In the genomic region with DNA sequence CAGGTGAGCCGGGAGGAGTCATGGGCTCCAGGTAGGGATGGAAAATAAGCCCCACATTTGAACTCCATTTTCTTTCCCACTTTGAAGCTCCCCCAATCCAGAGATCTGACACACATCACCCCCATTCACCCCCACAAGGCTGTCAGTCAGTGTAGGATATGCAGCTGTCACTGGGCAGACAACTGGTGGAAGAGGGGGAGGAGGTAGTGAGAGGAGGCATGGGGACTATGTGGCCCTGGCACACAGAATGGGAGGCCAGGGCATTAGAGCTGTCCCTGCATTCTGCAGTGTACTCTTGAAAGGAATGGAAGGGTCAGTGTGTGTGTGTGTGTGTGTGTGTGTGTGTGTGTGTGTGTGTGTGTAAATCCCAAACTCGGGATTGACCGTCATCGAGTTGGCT, we compare ENCODE assay signal across 32 mouse cellular contexts. TPM values are rescaled to one million over a fixed set of nuclear protein-coding genes. Genes with fewer than 3 reads are reported as not detected.
A peak's percentile ranks its signal among the peaks of the same experiment; 100 is the strongest.
DNase-seq lines count a peak whose midpoint lies in the region; ATAC-seq and TF ChIP-seq lines count a peak whose summit lies in the region.
"Had no signal": no experiment of that assay in that cellular context is flagged by ENCODE, and none has a peak within 500 bp of the region (broad histone marks: within the 10 kb centered on the region; RNA-seq: fewer than 3 reads in every experiment).

No protein-coding gene starts in this region.

- H3K4me3 ChIP-seq in heart, embryonic 10.5 days: peak overlapping the region; percentile 45; the same call in 1 of the 2 replicates
- H3K4me3 ChIP-seq in hindbrain, postnatal 0 days (ENCODE audit: low read length): no peak overlapping the region
- H3K4me3 ChIP-seq: hindbrain, embryonic 15.5 days; liver, embryonic 12.5 days; megakaryocyte, embryonic 14.5 days; midbrain, embryonic 13.5 days; neural tube, embryonic 15.5 days had no signal

- WGBS in heart, embryonic 10.5 days: 76% methylated on average over 3 of the region's 4 CpGs
- 77% methylated on average over 4 of the region's 4 CpGs for WGBS in hindbrain, postnatal 0 days

- DNase-seq in heart, embryonic 10.5 days (ENCODE audit: low spot score): no peak
- DNase-seq in heart, adult 8-10 months (ENCODE audit: low spot score): no peak
- DNase-seq in gastrocnemius, adult 18-20 months (ENCODE audit: low spot score): peak; percentile 78
- DNase-seq in gastrocnemius, postnatal 14 days: peak; percentile 67
- peak; percentile 95 for DNase-seq in skeletal muscle tissue, adult 2 months (ENCODE audit: low read depth, low spot score)
- DNase-seq in adrenal gland, adult 8-10 months: no peak
- no peak for DNase-seq in hindbrain, postnatal 0 days (ENCODE audit: low spot score)
- DNase-seq: adrenal gland, postnatal 25 days; cerebellum, postnatal 14 days; heart, adult 18-20 months; kidney, adult 8-10 months; layer of hippocampus, postnatal 36 days; lung, adult 18-20 months; lung, postnatal 4 days; retina, postnatal 1 day; right cerebral cortex, postnatal 14 days; spleen, adult 18-20 months; thymus, adult 18-20 months; thymus, postnatal 25 days had no signal

- H3K4me2 ChIP-seq in hindbrain, postnatal 0 days (ENCODE audit: low read depth, low read length): no peak overlapping the region
- H3K4me2 ChIP-seq: hindbrain, embryonic 15.5 days; liver, embryonic 12.5 days; midbrain, embryonic 13.5 days; neural tube, embryonic 15.5 days had no signal

- peaks cover 43% of the 10 kb centered on the region for H3K4me1 ChIP-seq in heart, embryonic 10.5 days
- H3K4me1 ChIP-seq in hindbrain, postnatal 0 days (ENCODE audit: insufficient read depth, low read length): peaks cover 11% of the 10 kb centered on the region

- H3K9ac ChIP-seq in hindbrain, postnatal 0 days (replicated peaks; ENCODE audit: low read length): no peak overlapping the region
- H3K9ac ChIP-seq: heart, embryonic 13.5 days; hindbrain, embryonic 15.5 days; liver, embryonic 12.5 days; midbrain, embryonic 13.5 days; neural tube, embryonic 15.5 days had no signal

- H3K9me3 ChIP-seq in heart, embryonic 10.5 days: no peaks in the 10 kb centered on the region
- H3K9me3 ChIP-seq in hindbrain, postnatal 0 days (ENCODE audit: low read length): no peaks in the 10 kb centered on the region
- H3K9me3 ChIP-seq: heart, embryonic 13.5 days; hindbrain, embryonic 15.5 days; liver, embryonic 12.5 days; midbrain, embryonic 13.5 days; neural tube, embryonic 15.5 days had no signal

- H3K27me3 ChIP-seq in heart, embryonic 10.5 days (ENCODE audit: insufficient read depth, poor library complexity, severe bottlenecking): peaks cover 69% of the 10 kb centered on the region
- peaks cover 19% of the 10 kb centered on the region for H3K27me3 ChIP-seq in hindbrain, postnatal 0 days (ENCODE audit: insufficient read depth, low read length)

- peak overlapping the region; percentile 69 for H3K27ac ChIP-seq in heart, embryonic 10.5 days
- no peak overlapping the region for H3K27ac ChIP-seq in hindbrain, postnatal 0 days
- H3K27ac ChIP-seq: heart, embryonic 13.5 days; hindbrain, embryonic 15.5 days; kidney, postnatal 0 days; liver, embryonic 12.5 days; midbrain, embryonic 13.5 days; neural tube, embryonic 15.5 days; stomach, postnatal 0 days had no signal

- peaks cover 20% of the 10 kb centered on the region for H3K36me3 ChIP-seq in heart, embryonic 10.5 days
- H3K36me3 ChIP-seq in hindbrain, postnatal 0 days (ENCODE audit: insufficient read depth, low read length): no peaks in the 10 kb centered on the region

- TF ChIP-seq CTCF in hindbrain, postnatal 0 days (IDR thresholded peaks at IDR 0.05; ENCODE audit: low read depth): no peak

- intact Hi-C loops in gastrocnemius, postnatal 14 days (cut with DNase I; ENCODE audit: low total_unique reads): no loop called here

- no peak for ATAC-seq in hindbrain, postnatal 0 days
- ATAC-seq: CD4-positive, CD25-positive, alpha-beta regulatory T cell, adult 4 months; forebrain, embryonic 14.5 days; liver, embryonic 12.5 days; lung, postnatal 0 days; midbrain, embryonic 13.5 days had no signal

RNA-seq across cellular contexts. Expression of gene Acta1, which starts 0.7 kb away (rescaled TPM):
- 630 and 944 TPM in 2 replicates for polyA plus RNA-seq in heart, embryonic 10.5 days (2016; fragmentation: Nextera tagmentation; extraction: Ambion mirVana)
- total RNA-seq in heart, adult 8-10 months (2022): 100 to 1,000 TPM; 223 to 647 (median 436) TPM
- over 10,000 TPM; 42,846 to 52,629 TPM for total RNA-seq in gastrocnemius, adult 18-20 months (2021)
- total RNA-seq in gastrocnemius, postnatal 14 days (2021): over 10,000 TPM; 58,912 to 62,167 TPM
- 1 to 10 TPM in 2 of 4 experiments, under 1 TPM in 2; 0.17 to 4.4 (median 0.80) TPM for total RNA-seq in adrenal gland, adult 8-10 months (2022)
- 21.2 and 139 TPM in 2 replicates for total RNA-seq in hindbrain, postnatal 0 days (2014; rRNA removed)
- 13.9 and 15.1 TPM in 2 replicates for polyA plus RNA-seq in hindbrain, postnatal 0 days (2015; fragmentation: Nextera tagmentation; extraction: Ambion mirVana)
- total RNA-seq: adrenal gland, postnatal 25 days; hematopoietic stem cell, adult 5-6 weeks; monocyte, adult 5-6 weeks had no signal

RNA-seq across cellular contexts. Expression of gene Ccsap, which starts 35.2 kb away (rescaled TPM):
- polyA plus RNA-seq in heart, embryonic 10.5 days (2016; fragmentation: Nextera tagmentation; extraction: Ambion mirVana): 3.7 and 4.0 TPM in 2 replicates
- total RNA-seq in heart, adult 8-10 months (2022): 1 to 10 TPM in 1 of 4 experiments, under 1 TPM in 3; 0.44 to 1.4 (median 0.87) TPM
- under 1 TPM; 0.21 to 0.26 TPM for total RNA-seq in gastrocnemius, adult 18-20 months (2021)
- 1 to 10 TPM; 1.1 to 1.8 TPM for total RNA-seq in gastrocnemius, postnatal 14 days (2021)
- 1 to 10 TPM; 2.2 to 3.3 (median 2.3) TPM for total RNA-seq in adrenal gland, adult 8-10 months (2022)
- 13.4 and 14.8 TPM in 2 replicates for total RNA-seq in hindbrain, postnatal 0 days (2014; rRNA removed)
- 5.0 and 6.4 TPM in 2 replicates for polyA plus RNA-seq in hindbrain, postnatal 0 days (2015; fragmentation: Nextera tagmentation; extraction: Ambion mirVana)

RNA-seq across cellular contexts. Expression of gene Nup133, which starts 53.8 kb away (rescaled TPM):
- polyA plus RNA-seq in heart, embryonic 10.5 days (2016; fragmentation: Nextera tagmentation; extraction: Ambion mirVana): 34.1 and 37.8 TPM in 2 replicates
- 10 to 100 TPM in 2 of 4 experiments, 1 to 10 TPM in 2; 8.4 to 11.9 (median 10.2) TPM for total RNA-seq in heart, adult 8-10 months (2022)
- 10 to 100 TPM in 1 of 2 experiments, 1 to 10 TPM in 1; 9.8 to 10.4 TPM for total RNA-seq in gastrocnemius, adult 18-20 months (2021)
- total RNA-seq in gastrocnemius, postnatal 14 days (2021): 1 to 10 TPM; 9.8 to 9.9 TPM
- total RNA-seq in adrenal gland, adult 8-10 months (2022): 10 to 100 TPM; 22.9 to 27.7 (median 23.7) TPM
- total RNA-seq in hindbrain, postnatal 0 days (2014; rRNA removed): 23.0 and 36.3 TPM in 2 replicates
- 15.4 and 21.0 TPM in 2 replicates for polyA plus RNA-seq in hindbrain, postnatal 0 days (2015; fragmentation: Nextera tagmentation; extraction: Ambion mirVana)

Comparison
In these comparisons a context has a peak if more than half of its experiments do, and no peak if none do; other contexts are left out.
1. DNase-seq: peak in gastrocnemius, adult 18-20 months (single experiment), gastrocnemius, postnatal 14 days (single experiment) and skeletal muscle tissue, adult 2 months (single experiment); none in heart, embryonic 10.5 days (single experiment), heart, adult 8-10 months (single experiment), adrenal gland, adult 8-10 months (single experiment) and hindbrain, postnatal 0 days (single experiment).
2. RNA of gene Acta1, which starts 0.7 kb away (total RNA-seq): 58,912 to 62,167 TPM in gastrocnemius, postnatal 14 days and 42,846 to 52,629 TPM in gastrocnemius, adult 18-20 months; 223 to 647 TPM in heart, adult 8-10 months, 21.2 to 139 TPM in hindbrain, postnatal 0 days and 0.17 to 4.4 TPM in adrenal gland, adult 8-10 months; every median in the first group is over 10 times any median in the second.